Mouse (Mus musculus): ENCODE measurements at regions not wholly inside any gene's neighbourhood (a gene's known extent, or its start where the extent isn't known, plus 50 kb on each side); places are given as distances from the start of the nearest gene placed in this dataset.

DNA sequence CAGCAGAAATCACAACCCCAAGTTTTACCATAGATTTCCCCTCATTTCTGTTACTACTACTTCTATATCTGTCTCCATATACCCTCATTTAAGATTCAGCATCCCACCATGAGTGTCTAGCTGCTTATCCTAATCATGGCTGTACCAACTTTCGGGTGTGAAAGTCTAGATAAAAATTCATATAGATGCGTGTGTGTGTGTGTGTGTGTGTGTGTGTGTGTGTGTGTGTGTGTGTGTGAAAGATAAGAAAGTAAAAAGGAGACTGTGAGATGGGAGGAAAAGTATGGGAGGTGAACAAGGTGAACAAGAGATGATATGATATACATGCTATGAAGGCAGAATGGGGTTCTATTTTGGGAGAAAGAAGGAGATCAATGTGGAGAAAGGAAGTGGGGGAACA, 111.7 kb upstream of the Nhs start:
- TF ChIP-seq POLR2A (IDR thresholded peaks at IDR 0.05; ENCODE audit: extremely low read depth, insufficient read depth, low read length) (no peak), CTCF (IDR thresholded peaks at IDR 0.05; ENCODE audit: extremely low read depth, insufficient read depth, low read length) (no peak)

All from cortical plate, adult 2 months (tissue).